Mouse (Mus musculus) limb, embryonic 15.5 days (tissue): ENCODE measurements at regions not wholly inside any gene's neighbourhood (a gene's known extent, or its start where the extent isn't known, plus 50 kb on each side); places are given as distances from the start of the nearest gene placed in this dataset.

ENCODE experiments used
- ATAC-seq: fragments of 200-750 bp; cut with Nextera tagmentation; 2 replicates; pipeline ENCODE4 v1.8.0; 2017; ENCODE audit warnings: low read depth, moderate TSS enrichment; ENCODE audit not compliant: insufficient number of reproducible peaks, low FRiP score, low TSS enrichment
- H3K27ac ChIP-seq: fragments of 300-500 bp; sonication (generic); 2 replicates; pipeline ENCODE4 v1.5.1; 2015; ENCODE audit warnings: moderate library complexity, mild to moderate bottlenecking, inconsistent platforms
- H3K27me3 ChIP-seq: fragments of 300-500 bp; sonication (generic); 2 replicates; pipeline ENCODE4 v1.6.1; 2015; ENCODE audit warnings: inconsistent platforms
- H3K36me3 ChIP-seq: fragments of 300-500 bp; sonication (generic); 2 replicates; pipeline ENCODE4 v1.6.1; 2015; ENCODE audit warnings: inconsistent platforms
- H3K4me1 ChIP-seq: fragments of 300-500 bp; sonication (generic); 2 replicates; pipeline ENCODE4 v1.6.1; 2015; ENCODE audit warnings: inconsistent platforms
- H3K4me2 ChIP-seq: fragments of 300-500 bp; sonication (generic); 2 replicates; pipeline ENCODE4 v1.6.1; 2015; ENCODE audit warnings: mild to moderate bottlenecking, inconsistent platforms
- H3K4me3 ChIP-seq: fragments of 300-500 bp; sonication (generic); 2 replicates; pipeline ENCODE4 v1.5.1; 2015; ENCODE audit warnings: mild to moderate bottlenecking, inconsistent platforms
- H3K9ac ChIP-seq: fragments of 300-500 bp; sonication (generic); 2 replicates; pipeline ENCODE4 v1.6.1; 2015; ENCODE audit warnings: inconsistent platforms
- H3K9me3 ChIP-seq: fragments of 300-500 bp; sonication (generic); 2 replicates; pipeline ENCODE4 v1.6.1; 2016; ENCODE audit warnings: inconsistent platforms
- WGBS: fragments of 180-500 bp; shearing (Covaris S2); methylation state at CpG from one replicate; pipeline ENCODE4 v1.1.7; 2015; 5-methylcytosine and 5-hydroxymethylcytosine counted together

DNA sequence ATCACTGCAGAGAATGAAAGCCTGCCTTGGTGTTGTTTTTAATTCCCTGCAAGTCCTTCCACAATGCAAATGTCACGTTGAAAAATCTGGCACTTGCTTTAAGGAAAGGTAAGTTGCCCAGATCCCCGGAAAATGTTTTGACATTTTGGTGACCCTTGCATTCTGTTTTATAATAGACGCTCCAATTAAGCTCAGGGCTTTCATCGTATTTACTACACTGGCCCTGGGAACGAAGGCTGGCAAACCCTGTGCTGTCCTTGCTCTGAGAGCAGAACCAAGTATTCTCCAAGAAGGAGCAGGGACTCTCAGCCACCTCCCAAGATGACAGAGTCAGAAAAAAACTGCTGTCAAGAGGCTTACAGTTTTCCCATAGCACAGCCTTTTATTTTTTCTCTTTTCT, 305.9 kb downstream of the Kctd12 start:
- 37% methylated on average over 5 of the region's 5 CpGs for WGBS
- Histone ChIP-seq H3K4me1 (no peaks in the 10 kb centered on the region; the same call in 1 of the 2 replicates), H3K4me3 (no peak overlapping the region), H3K27me3 (no peaks in the 10 kb centered on the region), H3K27ac (no peak overlapping the region), H3K4me2 (no peak overlapping the region), H3K9ac (no peak overlapping the region), H3K36me3 (no peaks in the 10 kb centered on the region), H3K9me3 (no peaks in the 10 kb centered on the region)
- no peak for ATAC-seq

DNA sequence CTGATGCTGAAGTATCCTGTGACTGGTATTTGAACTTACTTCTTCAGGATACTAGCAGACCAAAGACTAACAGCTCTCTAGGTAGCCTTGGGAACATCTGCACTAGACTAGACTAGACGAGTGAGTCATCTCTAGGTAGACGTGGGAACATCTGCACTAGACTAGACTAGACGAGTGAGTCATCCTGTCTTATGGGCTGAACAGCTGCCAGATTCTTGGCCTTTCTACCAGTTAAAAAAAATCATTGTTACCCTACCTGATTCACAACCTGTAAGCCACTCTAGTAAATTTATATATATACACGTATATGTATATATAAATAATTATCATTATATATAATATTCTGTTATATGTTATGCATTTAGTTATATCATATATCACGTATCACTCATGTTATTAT, 307.8 kb downstream of the Kctd12 start:
- H3K9me3 ChIP-seq = no peaks in the 10 kb centered on the region
- ATAC-seq = no peak
- no peaks in the 10 kb centered on the region for H3K36me3 ChIP-seq
- H3K4me1 ChIP-seq = no peaks in the 10 kb centered on the region; the same call in 1 of the 2 replicates
- no peak overlapping the region for H3K4me2 ChIP-seq
- WGBS = 68% methylated on average over 5 of the region's 5 CpGs
- H3K4me3 ChIP-seq = no peak overlapping the region
- H3K27me3 ChIP-seq = no peaks in the 10 kb centered on the region
- no peak overlapping the region for H3K27ac ChIP-seq
- no peak overlapping the region for H3K9ac ChIP-seq

DNA sequence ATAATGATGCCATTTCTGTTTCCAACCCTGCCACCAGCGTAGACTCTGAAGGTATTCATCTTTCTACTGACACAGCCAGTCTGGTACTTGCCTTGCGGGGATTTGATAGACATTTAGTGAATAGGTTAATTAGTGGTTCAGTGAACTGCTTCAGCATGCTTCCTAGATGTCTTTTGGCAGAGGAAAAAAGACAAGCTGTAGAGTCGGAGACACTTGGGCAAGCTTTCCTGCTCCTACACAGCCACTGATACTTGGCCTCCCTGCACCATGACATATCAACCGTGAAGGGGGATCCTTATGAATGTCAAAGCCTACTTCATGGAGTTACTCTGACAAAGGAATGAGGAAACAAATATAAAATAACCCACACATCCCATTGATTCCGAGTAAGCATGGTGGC, 308.7 kb downstream of the Kctd12 start:
- H3K4me2 ChIP-seq = no peak overlapping the region
- no peak overlapping the region for H3K4me3 ChIP-seq
- H3K27ac ChIP-seq = no peak overlapping the region
- H3K9ac ChIP-seq = no peak overlapping the region
- no peaks in the 10 kb centered on the region for H3K27me3 ChIP-seq
- 76% methylated on average over 5 of the region's 5 CpGs for WGBS
- H3K9me3 ChIP-seq = no peaks in the 10 kb centered on the region
- H3K4me1 ChIP-seq = no peaks in the 10 kb centered on the region; the same call in 1 of the 2 replicates
- H3K36me3 ChIP-seq = no peaks in the 10 kb centered on the region
- ATAC-seq = no peak

DNA sequence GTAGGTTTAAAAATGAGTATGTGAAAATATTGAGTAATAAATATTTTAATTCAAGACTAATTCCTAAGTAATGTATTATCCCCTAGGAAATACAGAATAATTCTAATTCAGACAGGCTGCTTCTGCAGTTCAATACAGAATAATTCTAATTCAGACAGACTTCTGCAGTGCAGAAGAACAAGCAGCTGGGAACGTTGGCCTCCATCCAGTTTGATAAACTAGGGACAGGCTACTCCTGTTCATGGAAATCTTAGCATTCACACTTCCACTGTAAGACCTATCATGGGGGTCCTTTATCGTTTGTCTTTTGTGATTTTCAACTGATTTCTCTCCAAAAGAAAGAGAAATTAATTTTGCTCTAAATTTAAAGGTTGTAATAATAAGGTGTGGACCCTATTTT, 319.2 kb downstream of the Kctd12 start:
- 62% methylated on average over 2 of the region's 2 CpGs for WGBS
- ATAC-seq = no peak
- no peaks in the 10 kb centered on the region for H3K4me1 ChIP-seq
- H3K27me3 ChIP-seq = no peaks in the 10 kb centered on the region
- H3K27ac ChIP-seq = no peak overlapping the region
- no peak overlapping the region for H3K4me3 ChIP-seq
- no peaks in the 10 kb centered on the region for H3K36me3 ChIP-seq
- H3K9ac ChIP-seq = no peak overlapping the region
- H3K4me2 ChIP-seq = no peak overlapping the region
- H3K9me3 ChIP-seq = no peaks in the 10 kb centered on the region

DNA sequence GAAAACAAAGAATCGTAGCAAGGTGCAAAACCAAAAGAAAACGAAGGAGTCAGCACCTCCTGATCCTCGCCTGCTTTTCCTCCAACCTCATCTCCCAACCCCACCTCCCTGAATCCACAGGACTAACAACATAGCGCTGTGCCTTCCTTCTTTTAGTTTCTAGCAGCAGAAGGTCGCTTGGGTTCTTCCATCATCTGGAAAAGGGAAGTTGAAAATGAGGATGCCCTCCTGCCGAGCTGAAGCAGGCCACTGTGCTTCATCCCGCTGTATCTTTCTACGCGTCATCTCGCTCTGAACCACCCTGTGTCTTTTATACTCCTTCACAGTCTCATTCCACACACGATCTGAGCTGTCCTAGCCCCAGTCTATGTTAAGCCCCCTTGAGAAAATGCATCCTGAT, 322.1 kb downstream of the Kctd12 start:
- Histone ChIP-seq H3K4me1 (no peaks in the 10 kb centered on the region), H3K4me3 (no peak overlapping the region), H3K4me2 (no peak overlapping the region), H3K27me3 (no peaks in the 10 kb centered on the region), H3K36me3 (no peaks in the 10 kb centered on the region), H3K9me3 (no peaks in the 10 kb centered on the region), H3K27ac (no peak overlapping the region), H3K9ac (no peak overlapping the region)
- 82% methylated on average over 11 of the region's 11 CpGs for WGBS
- no peak for ATAC-seq

DNA sequence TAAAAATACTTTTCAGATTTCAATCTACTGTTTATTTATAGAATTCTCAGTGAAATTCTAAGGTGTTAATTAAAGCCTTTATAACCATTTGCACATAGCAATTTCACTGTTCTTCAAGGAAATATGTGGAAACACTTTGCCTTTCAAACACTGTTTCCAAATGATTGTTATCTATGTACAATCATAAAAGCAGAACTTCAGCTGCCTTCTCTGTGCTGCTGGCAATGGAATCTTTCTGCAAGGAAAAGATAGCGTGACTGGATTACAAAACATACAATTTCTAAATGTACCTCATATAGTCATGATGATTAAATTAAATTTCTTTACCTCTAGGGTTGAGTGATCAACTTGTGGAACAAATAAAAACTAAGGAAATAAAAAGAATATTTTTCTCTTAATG, 326.2 kb downstream of the Kctd12 start:
- 63% methylated on average over 1 of the region's 1 CpGs for WGBS
- H3K9ac ChIP-seq = no peak overlapping the region
- H3K27ac ChIP-seq = no peak overlapping the region
- H3K4me3 ChIP-seq = no peak overlapping the region
- no peaks in the 10 kb centered on the region for H3K27me3 ChIP-seq
- H3K4me1 ChIP-seq = no peaks in the 10 kb centered on the region
- H3K9me3 ChIP-seq = no peaks in the 10 kb centered on the region
- H3K4me2 ChIP-seq = no peak overlapping the region
- no peaks in the 10 kb centered on the region for H3K36me3 ChIP-seq
- no peak for ATAC-seq

DNA sequence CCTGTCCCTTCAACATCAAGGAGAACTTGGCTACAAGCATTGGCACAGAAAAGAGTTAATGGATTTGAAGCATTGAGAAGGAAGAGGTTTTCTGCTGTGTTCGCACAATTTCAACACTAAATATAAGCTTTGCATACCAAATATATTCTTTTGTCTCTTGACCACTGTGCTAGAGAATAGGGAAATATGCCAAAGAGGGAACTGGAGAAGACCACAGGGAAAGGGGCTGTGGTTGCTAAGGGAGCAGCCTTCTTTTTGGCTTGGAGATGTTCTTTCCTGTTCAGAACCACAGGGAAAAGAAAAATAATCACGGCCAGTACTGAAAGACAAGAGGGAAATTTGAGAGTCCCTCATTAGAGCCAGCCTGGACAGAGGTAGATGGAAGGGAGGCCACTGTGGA, 352.8 kb downstream of the Kctd12 start:
- H3K27ac ChIP-seq = no peak overlapping the region
- H3K9me3 ChIP-seq = no peaks in the 10 kb centered on the region
- H3K27me3 ChIP-seq = no peaks in the 10 kb centered on the region
- H3K4me3 ChIP-seq = no peak overlapping the region
- ATAC-seq = no peak
- no peaks in the 10 kb centered on the region for H3K4me1 ChIP-seq
- H3K4me2 ChIP-seq = no peak overlapping the region
- WGBS = 50% methylated on average over 2 of the region's 2 CpGs
- no peaks in the 10 kb centered on the region for H3K36me3 ChIP-seq
- no peak overlapping the region for H3K9ac ChIP-seq

DNA sequence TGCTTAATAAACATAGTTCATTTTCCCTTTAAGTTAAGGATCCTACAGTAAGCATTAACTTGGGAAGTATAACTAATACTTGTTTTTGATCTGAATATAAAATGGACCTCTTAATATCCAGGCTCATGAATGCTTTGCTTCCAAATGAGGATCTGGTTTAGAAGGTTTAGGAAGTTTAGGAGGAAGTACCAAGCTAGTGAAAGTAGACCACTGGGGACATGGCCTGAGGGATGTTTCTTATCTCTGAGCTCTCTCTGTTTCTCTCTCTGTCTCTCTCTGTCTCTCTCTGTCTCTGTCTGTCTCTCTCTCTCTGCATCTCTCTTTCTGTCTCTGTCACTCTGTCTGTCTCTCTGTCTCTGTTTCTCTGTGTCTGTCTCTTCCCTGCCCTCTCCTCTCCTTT, 360.9 kb downstream of the Kctd12 start:
- H3K9me3 ChIP-seq = no peaks in the 10 kb centered on the region
- H3K27ac ChIP-seq = no peak overlapping the region
- no peak for ATAC-seq
- no peaks in the 10 kb centered on the region for H3K27me3 ChIP-seq
- H3K4me1 ChIP-seq = no peaks in the 10 kb centered on the region
- no peaks in the 10 kb centered on the region for H3K36me3 ChIP-seq
- no peak overlapping the region for H3K4me2 ChIP-seq
- no peak overlapping the region for H3K9ac ChIP-seq
- no peak overlapping the region for H3K4me3 ChIP-seq

DNA sequence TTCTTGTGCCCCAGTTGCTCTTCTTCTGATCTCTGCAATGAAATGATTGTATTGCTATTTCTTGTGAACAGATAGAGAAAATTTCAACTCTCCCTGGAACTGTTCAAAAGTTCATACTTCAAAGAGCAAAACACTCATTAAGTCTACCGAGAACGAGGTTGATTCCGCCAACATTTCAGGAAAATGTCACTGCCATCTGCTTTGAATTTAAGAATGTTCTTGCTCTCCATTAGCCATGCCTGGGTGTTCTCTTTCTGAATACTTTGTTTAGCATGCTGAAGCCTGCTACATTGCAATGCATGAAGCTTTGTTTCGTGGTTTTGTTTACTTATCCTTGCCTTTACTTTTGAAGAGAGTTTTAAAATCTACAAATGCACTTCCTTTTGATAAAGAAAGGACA, 363.4 kb downstream of the Kctd12 start:
- Histone ChIP-seq H3K4me1 (no peaks in the 10 kb centered on the region), H3K27ac (no peak overlapping the region), H3K9ac (no peak overlapping the region), H3K36me3 (no peaks in the 10 kb centered on the region), H3K4me2 (no peak overlapping the region), H3K9me3 (no peaks in the 10 kb centered on the region), H3K4me3 (no peak overlapping the region), H3K27me3 (no peaks in the 10 kb centered on the region)
- 28% methylated on average over 4 of the region's 4 CpGs for WGBS
- ATAC-seq = no peak

DNA sequence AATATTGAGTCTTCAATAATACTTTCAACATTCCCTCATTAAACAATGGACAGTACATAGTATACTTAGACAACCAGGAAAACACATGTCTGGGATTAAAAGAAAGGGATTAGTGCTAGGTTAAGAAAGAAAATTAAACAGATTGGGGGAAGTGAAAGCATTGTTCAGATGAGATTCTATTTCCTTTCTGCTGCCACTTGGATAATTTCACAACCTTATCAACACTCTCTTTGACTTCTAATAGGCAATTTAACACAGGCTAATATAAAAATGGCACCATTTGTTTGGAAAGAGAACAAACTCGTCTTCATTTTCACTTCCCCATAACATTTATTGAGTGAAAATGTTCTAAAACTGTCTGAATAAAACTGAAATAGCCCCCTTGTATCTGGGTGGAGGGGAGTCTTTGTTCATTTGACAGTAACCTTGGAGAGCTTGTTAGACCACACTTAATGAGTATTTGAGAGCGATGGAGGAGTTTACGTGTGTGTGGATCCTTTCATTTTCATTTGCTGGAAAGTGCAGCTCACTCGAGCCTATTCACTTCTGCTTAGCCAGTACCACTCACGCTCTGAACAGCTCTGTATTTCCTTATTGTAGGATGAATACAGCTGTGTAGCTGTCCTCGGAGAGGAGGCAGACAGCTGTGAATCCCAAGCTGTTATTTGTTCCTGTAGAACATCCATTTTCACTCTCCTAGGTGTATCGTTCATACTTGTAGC, 366.7 kb downstream of the Kctd12 start:
- no peaks in the 10 kb centered on the region for H3K27me3 ChIP-seq
- 57% methylated on average over 7 of the region's 7 CpGs for WGBS
- H3K4me2 ChIP-seq = no peak overlapping the region
- no peaks in the 10 kb centered on the region for H3K4me1 ChIP-seq
- H3K9ac ChIP-seq = no peak overlapping the region
- no peaks in the 10 kb centered on the region for H3K36me3 ChIP-seq
- no peak overlapping the region for H3K27ac ChIP-seq
- H3K4me3 ChIP-seq = no peak overlapping the region
- H3K9me3 ChIP-seq = no peaks in the 10 kb centered on the region
- no peak for ATAC-seq

DNA sequence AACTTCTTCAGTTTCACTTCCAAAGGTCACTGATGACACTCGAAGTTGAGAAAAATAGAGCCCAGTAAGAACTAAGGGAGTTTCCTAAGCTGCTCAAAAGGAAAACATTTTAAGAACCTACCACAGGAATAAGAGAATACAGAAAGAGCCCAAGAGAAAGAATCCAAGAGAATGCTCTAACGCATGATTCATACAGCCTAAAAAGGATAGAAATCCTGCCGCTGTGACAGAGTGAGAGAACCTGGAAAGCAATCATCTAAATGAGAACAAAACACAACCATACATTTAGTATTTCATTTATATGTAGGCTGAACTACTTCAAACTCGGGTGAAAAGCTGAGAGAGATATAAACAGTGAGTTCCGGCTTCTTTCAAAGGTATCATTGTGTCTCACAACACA, 376.4 kb downstream of the Kctd12 start:
- Histone ChIP-seq H3K9ac (no peak overlapping the region), H3K9me3 (no peaks in the 10 kb centered on the region), H3K27ac (no peak overlapping the region), H3K4me3 (no peak overlapping the region), H3K27me3 (no peaks in the 10 kb centered on the region), H3K4me1 (no peaks in the 10 kb centered on the region), H3K36me3 (no peaks in the 10 kb centered on the region), H3K4me2 (no peak overlapping the region)
- WGBS = 79% methylated on average over 5 of the region's 5 CpGs
- ATAC-seq = no peak

DNA sequence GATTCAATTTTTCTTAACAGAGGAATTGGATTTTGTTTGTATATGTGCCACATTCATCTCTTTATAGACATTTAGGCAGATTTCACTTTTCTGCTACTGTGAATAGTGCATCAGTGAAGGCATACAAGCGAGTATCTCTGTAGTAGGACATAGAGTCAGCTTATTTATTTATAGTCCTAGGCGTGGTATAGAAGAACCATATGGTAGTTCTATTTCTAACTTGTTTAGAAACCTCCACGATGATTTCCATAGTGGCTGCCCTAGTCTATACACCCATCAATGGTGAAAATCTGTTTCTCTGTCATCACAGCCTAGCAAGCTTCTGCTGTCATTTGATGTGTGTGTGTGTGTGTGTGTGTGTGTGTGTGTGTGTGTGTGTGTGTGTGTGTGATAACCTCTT, 387.6 kb downstream of the Kctd12 start:
- Histone ChIP-seq H3K4me2 (no peak overlapping the region), H3K9me3 (no peaks in the 10 kb centered on the region), H3K36me3 (no peaks in the 10 kb centered on the region), H3K27ac (no peak overlapping the region), H3K27me3 (no peaks in the 10 kb centered on the region), H3K9ac (no peak overlapping the region), H3K4me3 (no peak overlapping the region), H3K4me1 (no peaks in the 10 kb centered on the region; the same call in 1 of the 2 replicates)
- WGBS = 78% methylated on average over 3 of the region's 3 CpGs
- no peak for ATAC-seq

DNA sequence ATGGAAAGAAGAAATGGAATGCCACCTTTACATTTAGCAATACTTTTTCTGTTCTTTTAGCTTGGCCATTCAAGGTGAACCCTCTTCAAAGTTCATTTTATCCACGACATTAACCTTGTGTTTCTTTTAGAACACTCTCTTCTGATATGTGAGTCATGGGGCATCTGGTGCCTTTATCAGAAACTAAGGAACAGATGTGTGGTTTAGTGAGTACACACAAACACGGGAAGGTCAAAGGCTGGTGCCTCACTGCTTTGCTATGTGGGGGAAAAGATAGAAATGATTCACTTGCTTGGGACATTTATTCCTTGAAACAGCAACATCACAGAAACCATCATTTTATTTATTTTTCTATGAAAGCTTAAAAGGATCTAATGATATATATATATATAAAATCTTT, 428.7 kb downstream of the Kctd12 start:
- Histone ChIP-seq H3K9me3 (no peaks in the 10 kb centered on the region), H3K9ac (no peak overlapping the region), H3K4me2 (no peak overlapping the region), H3K27me3 (no peaks in the 10 kb centered on the region), H3K4me3 (no peak overlapping the region), H3K27ac (no peak overlapping the region), H3K4me1 (no peaks in the 10 kb centered on the region), H3K36me3 (no peaks in the 10 kb centered on the region)
- ATAC-seq = no peak
- 50% methylated on average over 2 of the region's 2 CpGs for WGBS
